22 mouse cellular contexts compared by ENCODE assay signal in genomic region chr8:57354876-57355275, GRCm38 (mm10). TPM values are rescaled to one million over a fixed set of nuclear protein-coding genes. Genes with fewer than 3 reads are reported as not detected.
DNase-seq lines count a peak whose midpoint lies in the region; ATAC-seq and TF ChIP-seq lines count a peak whose summit lies in the region.
"Had no signal": no experiment of that assay in that cellular context is flagged by ENCODE, and none has a peak within 500 bp of the region (broad histone marks: within the 10 kb centered on the region; RNA-seq: fewer than 3 reads in every experiment).

No protein-coding gene starts in this region.

- H3K9me3 ChIP-seq in heart, embryonic 12.5 days (replicated peaks), result no peaks in the 10 kb centered on the region
- H3K9me3 ChIP-seq in heart, embryonic 13.5 days, result no peaks in the 10 kb centered on the region
- no peaks in the 10 kb centered on the region for H3K9me3 ChIP-seq in heart, postnatal 0 days (replicated peaks; ENCODE audit: control insufficient read depth, low read length)
- H3K9me3 ChIP-seq in hindbrain, embryonic 14.5 days (ENCODE audit: control insufficient read depth, low read length), result no peaks in the 10 kb centered on the region
- H3K9me3 ChIP-seq: forebrain, embryonic 13.5 days; hindbrain, embryonic 12.5 days had no signal

- no peak for TF ChIP-seq CTCF in heart, postnatal 0 days (IDR thresholded peaks at IDR 0.05; ENCODE audit: low read depth)

- peaks cover 25% of the 10 kb centered on the region for H3K4me1 ChIP-seq in heart, embryonic 12.5 days (replicated peaks)
- H3K4me1 ChIP-seq in heart, embryonic 13.5 days, result peaks cover 44% of the 10 kb centered on the region
- H3K4me1 ChIP-seq in heart, postnatal 0 days (ENCODE audit: control insufficient read depth, insufficient read depth), result peaks cover 8% of the 10 kb centered on the region; the same call in 1 of the 2 replicates
- no peaks in the 10 kb centered on the region; the same call in 1 of the 2 replicates for H3K4me1 ChIP-seq in hindbrain, embryonic 14.5 days (replicated peaks; ENCODE audit: control insufficient read depth, insufficient read depth, low read length)
- H3K4me1 ChIP-seq: hindbrain, embryonic 12.5 days had no signal

- 0 out of 2 replicates have a peak overlapping the region, but pooled peaks have one; percentile 4 for H3K4me3 ChIP-seq in heart, embryonic 12.5 days
- peak overlapping the region; percentile 31 for H3K4me3 ChIP-seq in heart, embryonic 13.5 days
- H3K4me3 ChIP-seq in heart, postnatal 0 days (ENCODE audit: low read depth, low read length), result no peak overlapping the region
- H3K4me3 ChIP-seq in hindbrain, embryonic 14.5 days (replicated peaks; ENCODE audit: low read length), result no peak overlapping the region
- H3K4me3 ChIP-seq: forebrain, embryonic 13.5 days; hindbrain, embryonic 12.5 days had no signal

- WGBS in heart, embryonic 12.5 days, result 65% methylated on average over 2 of the region's 2 CpGs
- 49% methylated on average over 2 of the region's 2 CpGs for WGBS in heart, embryonic 13.5 days
- 52% methylated on average over 2 of the region's 2 CpGs for WGBS in heart, postnatal 0 days
- WGBS in hindbrain, embryonic 14.5 days, result 67% methylated on average over 2 of the region's 2 CpGs

- peak overlapping the region; percentile 52 for H3K4me2 ChIP-seq in heart, embryonic 12.5 days
- peak overlapping the region; percentile 64 for H3K4me2 ChIP-seq in heart, embryonic 13.5 days
- H3K4me2 ChIP-seq in heart, postnatal 0 days (ENCODE audit: low read depth, low read length), result peak overlapping the region; percentile 11; the same call in 1 of the 2 replicates
- no peak overlapping the region for H3K4me2 ChIP-seq in hindbrain, embryonic 14.5 days (replicated peaks)
- H3K4me2 ChIP-seq: forebrain, embryonic 13.5 days; hindbrain, embryonic 12.5 days had no signal

- no peak overlapping the region for H3K9ac ChIP-seq in heart, embryonic 12.5 days
- peak overlapping the region; percentile 40; the same call in 1 of the 2 replicates for H3K9ac ChIP-seq in heart, embryonic 13.5 days
- H3K9ac ChIP-seq in heart, postnatal 0 days (replicated peaks; ENCODE audit: low read depth, low read length), result no peak overlapping the region
- H3K9ac ChIP-seq in hindbrain, embryonic 14.5 days, result no peak overlapping the region
- H3K9ac ChIP-seq: forebrain, embryonic 13.5 days; forebrain, postnatal 0 days; hindbrain, embryonic 12.5 days had no signal

- peak; percentile 90 for DNase-seq in heart, adult 11 months
- DNase-seq in heart, postnatal 25 days (ENCODE audit: low spot score), result no peak
- no peak for DNase-seq in heart, adult 9 months (ENCODE audit: low spot score in 2 of 2)
- DNase-seq in heart, postnatal 0 days (ENCODE audit: low spot score), result peak; percentile 7
- no peak for DNase-seq in urinary bladder, adult 2 months (ENCODE audit: low spot score)
- no peak for DNase-seq in hindbrain, embryonic 14.5 days (ENCODE audit: low spot score)
- DNase-seq: adrenal gland, adult 8-10 months; adrenal gland, postnatal 36 days; cerebellum, adult 8-10 months; cerebellum, postnatal 14 days; forebrain, postnatal 0 days; gastrocnemius, postnatal 14 days; kidney, adult 11 months; kidney, adult 9 months had no signal

- H3K27ac ChIP-seq in heart, embryonic 12.5 days (ENCODE audit: poor library complexity, severe bottlenecking), result peak overlapping the region; percentile 20; the same call in 1 of the 2 replicates
- peak overlapping the region; percentile 67 for H3K27ac ChIP-seq in heart, embryonic 13.5 days (replicated peaks)
- H3K27ac ChIP-seq in heart, postnatal 0 days (ENCODE audit: low read depth), result peak overlapping the region; percentile 61
- no peak overlapping the region for H3K27ac ChIP-seq in hindbrain, embryonic 14.5 days
- H3K27ac ChIP-seq: forebrain, embryonic 13.5 days; hindbrain, embryonic 12.5 days; hindbrain, postnatal 0 days had no signal

- intact Hi-C loops in heart, postnatal 25 days (cut with DNase I), result loop anchor here (1.0 kb wide), 1 partner anchor 70 kb away; no protein-coding TSS in a partner anchor

- H3K36me3 ChIP-seq in heart, embryonic 12.5 days, result no peaks in the 10 kb centered on the region
- no peaks in the 10 kb centered on the region for H3K36me3 ChIP-seq in heart, embryonic 13.5 days
- H3K36me3 ChIP-seq in heart, postnatal 0 days (replicated peaks; ENCODE audit: control insufficient read depth, insufficient read depth, low read length), result no peaks in the 10 kb centered on the region
- H3K36me3 ChIP-seq in hindbrain, embryonic 14.5 days (replicated peaks; ENCODE audit: control insufficient read depth, insufficient read depth), result no peaks in the 10 kb centered on the region
- H3K36me3 ChIP-seq: hindbrain, embryonic 12.5 days had no signal

- H3K27me3 ChIP-seq in heart, embryonic 12.5 days (replicated peaks), result no peaks in the 10 kb centered on the region
- peaks cover 3% of the 10 kb centered on the region; the same call in 1 of the 2 replicates for H3K27me3 ChIP-seq in heart, embryonic 13.5 days (replicated peaks)
- H3K27me3 ChIP-seq in heart, postnatal 0 days (ENCODE audit: control insufficient read depth, insufficient read depth, low read length), result no peaks in the 10 kb centered on the region
- peaks cover 55% of the 10 kb centered on the region for H3K27me3 ChIP-seq in hindbrain, embryonic 14.5 days (ENCODE audit: control insufficient read depth, insufficient read depth, low read length)

- ATAC-seq in heart, embryonic 12.5 days (ENCODE audit: insufficient number of reproducible peaks, low FRiP score), result no peak
- no peak for ATAC-seq in heart, embryonic 13.5 days (ENCODE audit: extremely low read depth, insufficient number of reproducible peaks, low FRiP score, low TSS enrichment)
- ATAC-seq in heart, postnatal 0 days (ENCODE audit: insufficient read depth, low read depth), result no peak
- ATAC-seq in hindbrain, embryonic 14.5 days (ENCODE audit: low FRiP score), result no peak
- ATAC-seq: forebrain, embryonic 13.5 days; forebrain, postnatal 0 days; hindbrain, postnatal 0 days had no signal

- no peak for TF ChIP-seq EP300 in heart, postnatal 0 days (IDR thresholded peaks at IDR 0.05; ENCODE audit: low read depth)

RNA-seq across cellular contexts. Expression of gene Hand2, which starts 34.1 kb away (rescaled TPM):
- 10 to 100 TPM; 49.0 to 56.6 TPM for total RNA-seq in heart, postnatal 25 days (2021)
- polyA plus RNA-seq in heart, embryonic 12.5 days (2016; fragmentation: Nextera tagmentation; extraction: Ambion mirVana), result 18.0 and 19.4 TPM in 2 replicates
- polyA plus RNA-seq in heart, embryonic 13.5 days (2015; fragmentation: Nextera tagmentation; extraction: Ambion mirVana), result 11.6 and 12.0 TPM in 2 replicates
- 33.2 and 39.5 TPM in 2 replicates for total RNA-seq in heart, postnatal 0 days (2014; rRNA removed; ENCODE audit: low replicate concordance)
- 9.9 and 11.7 TPM in 2 replicates for polyA plus RNA-seq in heart, postnatal 0 days (2015; fragmentation: Nextera tagmentation; extraction: Ambion mirVana)
- polyA plus RNA-seq in urinary bladder, adult 2 months (2012; rRNA removed), result 32.1 and 34.9 TPM in 2 replicates
- polyA plus RNA-seq in hindbrain, embryonic 14.5 days (2014; fragmentation: Nextera tagmentation; extraction: Ambion mirVana), result not detected in 2 replicates
- total RNA-seq: forebrain, postnatal 0 days; gastrocnemius, adult 18-20 months; hindbrain, postnatal 0 days had no signal
- polyA plus RNA-seq: C2C12; cortical plate, adult 2 months; forebrain, embryonic 13.5 days; forebrain, postnatal 0 days; hindbrain, embryonic 12.5 days; hindbrain, postnatal 0 days had no signal

Comparison
In these comparisons a context has a peak if more than half of its experiments do, and no peak if none do; other contexts are left out.
1. DNase-seq: peak in heart, adult 11 months (single experiment) and heart, postnatal 0 days (single experiment); none in heart, postnatal 25 days (single experiment), heart, adult 9 months (0 of 2), urinary bladder, adult 2 months (single experiment) and hindbrain, embryonic 14.5 days (single experiment).
2. H3K4me3 ChIP-seq: peak in heart, embryonic 12.5 days (single experiment) and heart, embryonic 13.5 days (single experiment); none in heart, postnatal 0 days (single experiment) and hindbrain, embryonic 14.5 days (single experiment).
3. RNA of gene Hand2, which starts 34.1 kb away (polyA plus RNA-seq): 32.1 to 34.9 TPM in urinary bladder, adult 2 months, 18.0 to 19.4 TPM in heart, embryonic 12.5 days, 11.6 to 12.0 TPM in heart, embryonic 13.5 days and 9.9 to 11.7 TPM in heart, postnatal 0 days; not detected in hindbrain, embryonic 14.5 days; every median in the first group is over 10 times any median in the second.